8 mouse cellular contexts compared by ENCODE assay signal in genomic region chr19:43027305-43027704, GRCm38 (mm10).
DNase-seq lines count a peak whose midpoint lies in the region; ATAC-seq and TF ChIP-seq lines count a peak whose summit lies in the region.
"Had no signal": no experiment of that assay in that cellular context is flagged by ENCODE, and none has a peak within 500 bp of the region (broad histone marks: within the 10 kb centered on the region; RNA-seq: fewer than 3 reads in every experiment).

No protein-coding gene starts in this region.

- H3K4me3 ChIP-seq in liver, adult 2 months (ENCODE audit: insufficient read depth, low read depth, low read length): no peak overlapping the region
- H3K4me3 ChIP-seq in liver, embryonic 12.5 days: no peak overlapping the region
- H3K4me3 ChIP-seq in kidney, adult 2 months (ENCODE audit: insufficient read depth, low read depth, low read length): no peak overlapping the region
- H3K4me3 ChIP-seq: lung, embryonic 15.5 days had no signal

- H3K9me3 ChIP-seq in liver, embryonic 12.5 days (replicated peaks): no peaks in the 10 kb centered on the region
- H3K9me3 ChIP-seq: lung, embryonic 15.5 days had no signal

- ATAC-seq in liver, embryonic 12.5 days: no peak

- no peaks in the 10 kb centered on the region for H3K4me1 ChIP-seq in liver, adult 2 months (ENCODE audit: control insufficient read depth, insufficient read depth, low read length)
- no peaks in the 10 kb centered on the region for H3K4me1 ChIP-seq in liver, embryonic 12.5 days
- no peaks in the 10 kb centered on the region for H3K4me1 ChIP-seq in kidney, adult 2 months (ENCODE audit: control insufficient read depth, insufficient read depth, low read length)
- H3K4me1 ChIP-seq: lung, embryonic 15.5 days had no signal

- no peaks in the 10 kb centered on the region for H3K79me2 ChIP-seq in liver, adult 2 months (ENCODE audit: control insufficient read depth, insufficient read depth, low read length)

- no peaks in the 10 kb centered on the region for H3K36me3 ChIP-seq in liver, adult 2 months (ENCODE audit: control insufficient read depth, insufficient read depth, low read length)
- no peaks in the 10 kb centered on the region for H3K36me3 ChIP-seq in liver, embryonic 12.5 days
- no peaks in the 10 kb centered on the region for H3K36me3 ChIP-seq in kidney, adult 2 months (ENCODE audit: control insufficient read depth, insufficient read depth, low read length)
- H3K36me3 ChIP-seq: lung, embryonic 15.5 days had no signal

- H3K27ac ChIP-seq in liver, adult 2 months (replicated peaks; ENCODE audit: insufficient read depth, low read depth, low read length): no peak overlapping the region
- H3K27ac ChIP-seq in liver, embryonic 12.5 days: no peak overlapping the region
- H3K27ac ChIP-seq in kidney, adult 2 months (ENCODE audit: insufficient read depth, low read depth, low read length): no peak overlapping the region
- H3K27ac ChIP-seq: lung, embryonic 15.5 days had no signal

- H3K9ac ChIP-seq in liver, adult 2 months (ENCODE audit: low read depth, low read length): no peak overlapping the region
- H3K9ac ChIP-seq in liver, embryonic 12.5 days: no peak overlapping the region
- H3K9ac ChIP-seq: lung, embryonic 15.5 days had no signal

- H3K27me3 ChIP-seq in liver, adult 2 months (ENCODE audit: control insufficient read depth, insufficient read depth, low read length): no peaks in the 10 kb centered on the region
- H3K27me3 ChIP-seq in liver, embryonic 12.5 days (replicated peaks): no peaks in the 10 kb centered on the region
- no peaks in the 10 kb centered on the region for H3K27me3 ChIP-seq in kidney, adult 2 months (replicated peaks; ENCODE audit: control insufficient read depth, insufficient read depth, low read length)
- H3K27me3 ChIP-seq: lung, embryonic 15.5 days had no signal

- peak; percentile 57 for TF ChIP-seq CTCF in liver, adult 2 months (IDR thresholded peaks at IDR 0.05; ENCODE audit: low read depth, low read length)
- TF ChIP-seq CTCF in kidney, adult 2 months (conservative IDR thresholded peaks at IDR 0.05; ENCODE audit: insufficient read depth, insufficient read length, low read depth, low read length): peak; percentile 62

- DNase-seq in liver, adult 2 months (ENCODE audit: extremely low read depth, low read depth, low spot score): peak; percentile 0
- DNase-seq in adrenal gland, adult 18-20 months (ENCODE audit: low spot score in 2 of 2): peak; percentile 42 to 43
- DNase-seq in cerebellum, postnatal 36 days: peak; percentile 20
- DNase-seq in kidney, adult 2 months: peak; percentile 26
- DNase-seq in lung, postnatal 10 days: peak; percentile 68
- DNase-seq in thymus, postnatal 0 days (ENCODE audit: low spot score): peak; percentile 32

- TF ChIP-seq POLR2A in liver, adult 2 months (IDR thresholded peaks at IDR 0.05; ENCODE audit: extremely low read depth, insufficient read depth, low read length): no peak
- TF ChIP-seq POLR2A in kidney, adult 2 months (IDR thresholded peaks at IDR 0.05; ENCODE audit: low read depth, low read length): no peak

- WGBS in liver, adult 2 months: 25% methylated on average over 4 of the region's 4 CpGs
- WGBS in liver, embryonic 12.5 days (ENCODE audit: insufficient replicate concordance): 18% methylated on average over 4 of the region's 4 CpGs
- 24% methylated on average over 4 of the region's 4 CpGs for WGBS in kidney, adult 2 months

- no peak overlapping the region for H3K4me2 ChIP-seq in liver, embryonic 12.5 days
- H3K4me2 ChIP-seq: lung, embryonic 15.5 days had no signal

Comparison
In these comparisons a context has a peak if more than half of its experiments do, and no peak if none do; other contexts are left out.
1. DNase-seq: peak in every context shown above with its lines; median percentile 68 in lung, postnatal 10 days; 42 in adrenal gland, adult 18-20 months; 32 in thymus, postnatal 0 days; 26 in kidney, adult 2 months; 20 in cerebellum, postnatal 36 days; 0 in liver, adult 2 months.